Mouse (Mus musculus) kidney, adult 2 months (tissue): ENCODE data around the gene Cdiptos. TPM values are rescaled to one million over a fixed set of nuclear protein-coding genes. Genes with fewer than 3 reads are reported as not detected.
A peak's percentile ranks its signal among the peaks of the same experiment; 100 is the strongest.

Experiments used
- DNase-seq: peaks from one replicate; pipeline ENCODE4 v3.0.0; 2021
- H3K27ac ChIP-seq: fragments of 200-500 bp; 2 replicates; pipeline ENCODE4 v1.5.1; 2012; ENCODE audit warnings: low read depth, low read length, control low read depth, inconsistent platforms; ENCODE audit not compliant: insufficient read depth
- H3K27me3 ChIP-seq: fragments of 200-500 bp; replicated peaks from 2 replicates; pipeline ENCODE4 v1.6.1; 2012; ENCODE audit warnings: mild to moderate bottlenecking, moderate library complexity, low read length, inconsistent platforms; ENCODE audit not compliant: control insufficient read depth, insufficient read depth
- H3K36me3 ChIP-seq: fragments of 200-500 bp; 2 replicates; pipeline ENCODE4 v1.6.1; 2012; ENCODE audit warnings: mild to moderate bottlenecking, moderate library complexity, low read length, inconsistent platforms; ENCODE audit not compliant: control insufficient read depth, insufficient read depth
- H3K4me1 ChIP-seq: fragments of 200-500 bp; 2 replicates; pipeline ENCODE4 v1.6.1; 2011; ENCODE audit warnings: low read length; ENCODE audit not compliant: control insufficient read depth, insufficient read depth
- H3K4me3 ChIP-seq: fragments of 200-500 bp; 2 replicates; pipeline ENCODE4 v1.5.1; 2011; ENCODE audit warnings: mild to moderate bottlenecking, low read depth, low read length, control low read depth; ENCODE audit not compliant: insufficient read depth
- CTCF ChIP-seq: fragments of 200-500 bp; conservative IDR thresholded peaks from 2 replicates; pipeline ENCODE4 v1.5.1; 2011; ENCODE audit warnings: low read depth, mild to moderate bottlenecking, control low read depth, low read length, moderate library complexity, mixed read lengths; ENCODE audit not compliant: insufficient read depth, insufficient read length
- POLR2A ChIP-seq: fragments of 200-500 bp; IDR thresholded peaks from one replicate; pipeline ENCODE4 v1.6.1; 2011; ENCODE audit warnings: low read depth, low read length, control low read depth
- WGBS: fragments of 180-500 bp; shearing (Covaris S2); methylation state at CpG from one replicate; pipeline ENCODE4 v1.1.7; 2018; 5-methylcytosine and 5-hydroxymethylcytosine counted together
- polyA plus RNA-seq: library from polyadenylated mRNA; depleted of rRNA; stranded (reverse); fragments of >200 nt; gene quantifications from 2 replicates; pipeline ENCODE4 v1.2.3, GENCODE M21; 2012

The Cdiptos gene
- polyA plus RNA-seq, 1 experiment: 0.74 TPM

DNA sequence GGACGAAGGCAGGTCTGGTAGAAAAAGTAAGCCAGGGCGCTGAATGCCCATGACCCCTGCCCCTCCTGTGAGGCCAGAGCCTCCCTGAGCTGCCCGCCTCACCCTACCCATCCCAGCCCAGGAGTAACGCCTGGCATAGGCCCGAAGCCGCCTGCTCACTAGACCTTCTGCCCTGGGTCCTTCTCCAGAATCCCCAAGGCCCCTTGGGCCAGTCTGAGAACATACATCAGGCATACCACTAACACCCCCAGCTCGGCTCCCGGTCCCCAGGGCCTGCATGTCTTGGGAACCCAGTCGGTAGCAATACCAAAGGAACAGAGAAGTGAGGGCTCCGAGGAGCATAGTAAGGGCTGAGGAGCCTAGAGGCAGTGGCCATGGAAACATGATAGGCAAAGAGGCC, 27.3 kb downstream of the Cdiptos start:
- H3K4me1 ChIP-seq: peaks cover 3% of the 10 kb centered on the region; the same call in 1 of the 2 replicates
- H3K27me3 ChIP-seq: no peaks in the 10 kb centered on the region
- no peaks in the 10 kb centered on the region for H3K36me3 ChIP-seq
- TF ChIP-seq POLR2A (no peak), CTCF (no peak)
- no peak overlapping the region for H3K27ac ChIP-seq
- H3K4me3 ChIP-seq: no peak overlapping the region
- DNase-seq: no peak
- WGBS: 85% methylated on average over 10 of the region's 10 CpGs

DNA sequence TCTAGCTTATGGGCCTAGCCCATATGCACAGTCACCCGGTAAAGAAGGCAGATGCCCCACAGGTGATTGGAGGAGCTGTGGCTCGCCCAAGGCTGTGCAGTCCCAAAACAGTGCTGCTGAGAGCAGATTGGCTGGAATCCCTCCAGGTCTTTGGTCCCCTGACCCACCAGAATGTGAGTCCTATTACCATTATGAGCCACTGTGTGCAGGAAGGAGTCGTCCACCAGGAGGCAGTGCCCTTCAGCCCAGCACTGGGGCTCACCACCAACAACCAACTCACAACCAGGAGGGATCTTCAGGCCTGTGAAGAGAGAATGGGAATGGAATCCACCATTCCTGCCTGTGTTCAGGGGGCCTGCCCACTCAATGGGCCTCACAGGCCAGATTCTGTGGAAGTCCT, 29.4 kb downstream of the Cdiptos start:
- 60% methylated on average over 3 of the region's 3 CpGs for WGBS
- TF ChIP-seq POLR2A (no peak), CTCF (peak; percentile 61)

DNA sequence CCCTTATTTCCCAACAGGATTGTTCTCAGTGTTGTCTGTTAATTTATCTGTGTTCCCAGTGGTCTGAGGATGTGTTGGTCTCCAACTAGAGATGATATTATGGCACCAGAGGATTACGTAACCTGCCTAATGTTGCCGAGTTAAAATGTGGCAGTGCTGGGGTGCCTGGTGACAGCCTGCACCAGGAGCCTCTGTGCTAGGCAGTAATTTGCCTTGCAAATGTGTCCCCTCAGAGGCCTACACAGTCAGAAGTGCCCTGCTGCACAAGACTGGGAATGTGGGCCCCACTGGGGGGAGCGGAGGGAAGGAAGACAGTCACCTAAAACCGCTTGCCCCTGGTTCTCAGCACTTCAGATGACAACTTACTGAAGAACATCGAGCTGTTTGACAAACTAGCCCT, 34.1 kb downstream of the Cdiptos start:
- H3K4me3 ChIP-seq: no peak overlapping the region
- H3K4me1 ChIP-seq: no peaks in the 10 kb centered on the region
- 77% methylated on average over 5 of the region's 5 CpGs for WGBS
- no peak overlapping the region for H3K27ac ChIP-seq
- no peak for DNase-seq
- H3K27me3 ChIP-seq: no peaks in the 10 kb centered on the region
- no peaks in the 10 kb centered on the region for H3K36me3 ChIP-seq
- no peak for TF ChIP-seq POLR2A
- no peak for TF ChIP-seq CTCF

More for the DNA sequence above, 29.4 kb downstream of the Cdiptos start:
- H3K4me3 ChIP-seq: no peak overlapping the region
- peak; percentile 27 for DNase-seq
- H3K4me1 ChIP-seq: peaks cover 3% of the 10 kb centered on the region; the same call in 1 of the 2 replicates
- no peaks in the 10 kb centered on the region for H3K36me3 ChIP-seq
- H3K27me3 ChIP-seq: no peaks in the 10 kb centered on the region
- no peak overlapping the region for H3K27ac ChIP-seq

DNA sequence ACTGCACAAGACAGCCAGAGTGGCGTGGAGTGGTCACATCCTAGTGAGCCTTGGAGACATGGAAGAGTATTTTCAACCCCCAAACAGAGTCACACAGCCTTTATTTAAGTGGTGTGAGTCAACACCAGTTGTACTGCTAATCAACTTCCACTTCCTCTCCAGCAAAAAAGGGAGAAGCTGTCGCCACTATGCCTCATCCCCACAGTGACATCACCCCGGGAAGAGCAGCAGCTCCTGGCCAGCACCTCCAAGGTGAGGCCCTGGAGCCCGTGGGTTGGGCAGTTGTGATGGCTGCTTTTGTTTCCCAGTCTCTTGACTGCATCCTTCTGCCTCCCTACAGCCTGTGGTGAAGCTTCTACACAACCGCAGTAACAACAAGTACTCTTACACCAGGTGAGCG, 34.7 kb downstream of the Cdiptos start:
- H3K4me3 ChIP-seq: no peak overlapping the region
- H3K4me1 ChIP-seq: no peaks in the 10 kb centered on the region
- no peak for DNase-seq
- no peaks in the 10 kb centered on the region for H3K36me3 ChIP-seq
- WGBS: 65% methylated on average over 6 of the region's 6 CpGs
- no peak for TF ChIP-seq POLR2A
- TF ChIP-seq CTCF: no peak
- H3K27me3 ChIP-seq: no peaks in the 10 kb centered on the region
- no peak overlapping the region for H3K27ac ChIP-seq

DNA sequence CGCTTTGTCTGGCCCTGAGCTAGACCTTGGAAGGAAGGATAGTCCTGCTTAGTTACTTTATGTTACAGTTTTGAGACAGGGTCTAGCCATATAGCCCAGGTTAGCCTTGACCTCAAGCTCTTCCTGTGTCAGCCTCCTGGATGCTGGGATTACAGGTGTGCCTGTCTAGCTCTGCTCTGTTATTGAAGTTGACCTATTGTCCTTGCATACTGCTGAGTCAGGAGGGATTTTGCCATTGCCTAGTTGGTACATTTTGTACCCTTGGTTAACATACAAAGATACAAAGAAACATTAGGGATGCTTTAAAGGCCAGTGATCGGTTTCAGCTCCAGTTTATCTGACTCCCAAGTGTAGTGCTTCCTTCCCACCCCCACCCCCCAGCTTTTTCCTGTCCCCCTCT, 43.2 kb downstream of the Cdiptos start:
- H3K36me3 ChIP-seq: no peaks in the 10 kb centered on the region
- no peak overlapping the region for H3K4me3 ChIP-seq
- TF ChIP-seq POLR2A: no peak
- DNase-seq: peak; percentile 36
- H3K27me3 ChIP-seq: no peaks in the 10 kb centered on the region
- no peak overlapping the region for H3K27ac ChIP-seq
- 76% methylated on average over 2 of the region's 2 CpGs for WGBS
- peaks cover 3% of the 10 kb centered on the region; the same call in 1 of the 2 replicates for H3K4me1 ChIP-seq

DNA sequence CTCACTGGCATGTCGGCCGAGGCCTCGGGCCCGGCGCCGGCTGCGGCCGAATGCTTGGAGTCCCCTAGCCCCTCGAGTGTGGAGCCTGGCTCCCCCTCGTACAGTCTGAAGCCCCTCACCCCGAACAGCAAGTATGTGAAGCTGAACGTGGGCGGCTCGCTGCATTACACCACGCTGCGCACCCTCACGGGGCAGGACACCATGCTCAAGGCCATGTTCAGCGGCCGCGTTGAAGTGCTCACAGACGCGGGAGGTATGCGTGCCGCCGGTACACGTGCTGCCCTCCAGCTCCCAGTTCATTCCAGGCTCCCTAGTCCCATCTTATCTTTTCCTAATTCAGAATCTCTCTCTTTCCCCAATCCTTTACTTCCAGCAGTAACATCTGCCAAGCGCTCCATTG, 46.9 kb downstream of the Cdiptos start:
- 1% methylated on average over 27 of the region's 27 CpGs for WGBS
- no peak overlapping the region for H3K27ac ChIP-seq

DNA sequence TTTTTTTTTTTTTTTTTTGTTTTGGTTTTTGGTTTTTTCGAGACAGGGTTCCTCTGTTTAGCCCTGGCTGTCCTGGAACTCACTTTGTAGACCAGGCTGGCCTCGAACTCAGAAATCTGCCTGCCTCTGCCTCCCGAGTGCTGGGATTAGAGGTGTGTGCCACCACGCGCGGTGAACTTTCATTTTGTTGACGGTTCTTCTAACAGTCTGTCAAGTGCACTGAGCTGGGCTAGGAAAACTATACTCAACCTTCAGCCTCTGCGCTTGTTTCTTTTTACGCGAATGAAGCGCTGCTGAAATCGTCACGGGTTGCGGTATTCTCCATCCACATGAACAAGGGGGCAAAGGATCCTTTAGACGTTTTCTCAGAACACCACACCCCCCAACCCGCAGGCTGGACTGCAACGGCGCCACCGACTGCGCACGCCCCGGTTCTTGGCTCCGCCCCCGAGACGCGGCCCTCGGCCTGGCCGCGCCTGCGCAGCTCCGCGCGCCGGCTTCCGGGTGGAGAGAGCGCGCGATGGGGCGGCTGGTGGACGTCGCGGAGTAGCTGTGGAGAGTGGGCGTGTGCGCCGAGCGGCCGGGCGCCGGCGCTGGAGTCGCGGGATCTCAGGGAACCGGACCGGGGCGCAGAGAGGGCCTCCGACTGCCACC, 47.4 kb downstream of the Cdiptos start, which contains the start of gene Kctd13:
Kctd13 (plus strand) TSS at position 496 of the 654 bp plus-strand sequence.
- H3K27ac ChIP-seq: peak within 1 kb of the TSS; percentile 77; the same call in 1 of the 2 replicates
- 2% methylated on average over 56 of the region's 56 CpGs for WGBS
- no peaks in the 10 kb centered on the region for H3K27me3 ChIP-seq

More for the DNA sequence above, 46.9 kb downstream of the Cdiptos start:
- TF ChIP-seq POLR2A: no peak
- TF ChIP-seq CTCF: no peak
- peak; percentile 18 for DNase-seq
- H3K27me3 ChIP-seq: no peaks in the 10 kb centered on the region
- H3K36me3 ChIP-seq: no peaks in the 10 kb centered on the region
- H3K4me3 ChIP-seq: peak overlapping the region; percentile 91
- peaks cover 3% of the 10 kb centered on the region; the same call in 1 of the 2 replicates for H3K4me1 ChIP-seq

More for the DNA sequence above, 47.4 kb downstream of the Cdiptos start, which contains the start of gene Kctd13:
- peak; percentile 96 for DNase-seq
- no peaks in the 10 kb centered on the region for H3K36me3 ChIP-seq
- H3K4me1 ChIP-seq: peaks cover 3% of the 10 kb centered on the region; the same call in 1 of the 2 replicates
- H3K4me3 ChIP-seq: peak within 1 kb of the TSS; percentile 91
- TF ChIP-seq CTCF (no peak), POLR2A (no peak)
